Mouse (Mus musculus): ENCODE results near the gene Rexo1. TPM values are rescaled to one million over a fixed set of nuclear protein-coding genes. Genes with fewer than 3 reads are reported as not detected.
A peak's percentile ranks its signal among the peaks of the same experiment; 100 is the strongest.
"Not testable (repeated sequence)": the region's sequence is repeated elsewhere in the genome, so short reads cannot be mapped to it uniquely, and the experiment has no call there.

Rexo1 gene
- 22.3 and 28.8 TPM in 2 replicates for polyA plus RNA-seq (2014; fragmentation: Nextera tagmentation; extraction: Ambion mirVana)

- H3K9ac ChIP-seq (ENCODE audit: low read length): peak within 1 kb of the TSS; percentile 95
- WGBS: under 1% methylated on average over 71 of the region's 72 CpGs
- H3K9me3 ChIP-seq (replicated peaks; ENCODE audit: control insufficient read depth, low read length): no peaks in the 10 kb centered on the region
- H3K36me3 ChIP-seq (ENCODE audit: control insufficient read depth, insufficient read depth, low read length): no peaks in the 10 kb centered on the region; the same call in 1 of the 2 replicates
- no peaks in the 10 kb centered on the region for H3K27me3 ChIP-seq (replicated peaks; ENCODE audit: control insufficient read depth, insufficient read depth, low read length)
- DNase-seq (ENCODE audit: low spot score) (peak; percentile 97), ATAC-seq (peak; percentile 88)
- peak within 1 kb of the TSS; percentile 94 for H3K4me2 ChIP-seq (ENCODE audit: low read length)
- peak within 1 kb of the TSS; percentile 92 for H3K27ac ChIP-seq (ENCODE audit: low read depth, low read length)
- H3K4me1 ChIP-seq (ENCODE audit: control insufficient read depth, insufficient read depth, low read length): peaks cover 14% of the 10 kb centered on the region
- peak within 1 kb of the TSS; percentile 98 for H3K4me3 ChIP-seq (ENCODE audit: low read depth, low read length)
These were observed at the start of gene Rexo1 for GRCm38 (mm10) chr10:80561116-80561944. TSS of gene Rexo1 (minus strand) at chr10:80561560.

- H3K27me3 ChIP-seq (replicated peaks; ENCODE audit: control insufficient read depth, insufficient read depth, low read length): no peaks in the 10 kb centered on the region
- ATAC-seq: peak; percentile 48; the same call in 1 of the 2 replicates
- DNase-seq (ENCODE audit: low spot score): peak; percentile 57
- no peak overlapping the region for H3K4me3 ChIP-seq (ENCODE audit: low read depth, low read length)
- no peak overlapping the region for H3K4me2 ChIP-seq (ENCODE audit: low read length)
- peaks cover 78% of the 10 kb centered on the region for H3K36me3 ChIP-seq (ENCODE audit: control insufficient read depth, insufficient read depth, low read length)
- H3K9ac ChIP-seq (ENCODE audit: low read length): no peak overlapping the region
- H3K27ac ChIP-seq (ENCODE audit: low read depth, low read length): no peak overlapping the region
- 85% methylated on average over 4 of the region's 4 CpGs for WGBS
- no peaks in the 10 kb centered on the region for H3K9me3 ChIP-seq (replicated peaks; ENCODE audit: control insufficient read depth, low read length)
- H3K4me1 ChIP-seq (ENCODE audit: control insufficient read depth, insufficient read depth, low read length): no peaks in the 10 kb centered on the region
These were observed 49.7 kb upstream of the Rexo1 start for GRCm38 (mm10) chr10:80611024-80611423.

GRCm38 (mm10) chr10:80610116-80610785 lies 48.9 kb upstream of the Rexo1 start:
- Histone ChIP-seq H3K9ac (ENCODE audit: low read length) (no peak overlapping the region), H3K36me3 (ENCODE audit: control insufficient read depth, insufficient read depth, low read length) (peaks cover 71% of the 10 kb centered on the region), H3K27ac (ENCODE audit: low read depth, low read length) (no peak overlapping the region), H3K4me1 (ENCODE audit: control insufficient read depth, insufficient read depth, low read length) (no peaks in the 10 kb centered on the region), H3K4me2 (ENCODE audit: low read length) (no peak overlapping the region), H3K27me3 (replicated peaks; ENCODE audit: control insufficient read depth, insufficient read depth, low read length) (no peaks in the 10 kb centered on the region), H3K4me3 (ENCODE audit: low read depth, low read length) (no peak overlapping the region), H3K9me3 (replicated peaks; ENCODE audit: control insufficient read depth, low read length) (no peaks in the 10 kb centered on the region)
- no peak for DNase-seq (ENCODE audit: low spot score)
- no peak for ATAC-seq
- 92% methylated on average over 9 of the region's 9 CpGs for WGBS

- Histone ChIP-seq H3K36me3 (ENCODE audit: control insufficient read depth, insufficient read depth, low read length) (peaks cover 62% of the 10 kb centered on the region), H3K4me2 (ENCODE audit: low read length) (no peak overlapping the region)
- WGBS: 92% methylated on average over 10 of the region's 10 CpGs
These were observed 48.0 kb upstream of the Rexo1 start for GRCm38 (mm10) chr10:80609269-80609924.

GRCm38 (mm10) chr10:80608435-80608834 lies 47.1 kb upstream of the Rexo1 start:
- Histone ChIP-seq H3K9me3 (replicated peaks; ENCODE audit: control insufficient read depth, low read length) (no peaks in the 10 kb centered on the region), H3K27me3 (replicated peaks; ENCODE audit: control insufficient read depth, insufficient read depth, low read length) (no peaks in the 10 kb centered on the region), H3K4me2 (ENCODE audit: low read length) (no peak overlapping the region), H3K4me1 (ENCODE audit: control insufficient read depth, insufficient read depth, low read length) (peaks cover 8% of the 10 kb centered on the region), H3K36me3 (ENCODE audit: control insufficient read depth, insufficient read depth, low read length) (peaks cover 53% of the 10 kb centered on the region), H3K9ac (ENCODE audit: low read length) (no peak overlapping the region), H3K27ac (ENCODE audit: low read depth, low read length) (no peak overlapping the region), H3K4me3 (ENCODE audit: low read depth, low read length) (no peak overlapping the region)
- ATAC-seq (no peak), DNase-seq (ENCODE audit: low spot score) (no peak)
- 78% methylated on average over 3 of the region's 3 CpGs for WGBS

More at GRCm38 (mm10) chr10:80609269-80609924, 48.0 kb upstream of the Rexo1 start:
- Histone ChIP-seq H3K4me1 (ENCODE audit: control insufficient read depth, insufficient read depth, low read length) (no peaks in the 10 kb centered on the region; the same call in 1 of the 2 replicates), H3K27me3 (replicated peaks; ENCODE audit: control insufficient read depth, insufficient read depth, low read length) (no peaks in the 10 kb centered on the region), H3K27ac (ENCODE audit: low read depth, low read length) (no peak overlapping the region), H3K9ac (ENCODE audit: low read length) (no peak overlapping the region), H3K4me3 (ENCODE audit: low read depth, low read length) (no peak overlapping the region), H3K9me3 (replicated peaks; ENCODE audit: control insufficient read depth, low read length) (no peaks in the 10 kb centered on the region)
- DNase-seq (ENCODE audit: low spot score) (no peak), ATAC-seq (no peak)

- Histone ChIP-seq H3K27ac (ENCODE audit: low read depth, low read length) (no peak overlapping the region), H3K4me3 (ENCODE audit: low read depth, low read length) (no peak overlapping the region), H3K4me1 (ENCODE audit: control insufficient read depth, insufficient read depth, low read length) (peaks cover 14% of the 10 kb centered on the region), H3K9me3 (replicated peaks; ENCODE audit: control insufficient read depth, low read length) (no peaks in the 10 kb centered on the region), H3K36me3 (ENCODE audit: control insufficient read depth, insufficient read depth, low read length) (peaks cover 43% of the 10 kb centered on the region), H3K4me2 (ENCODE audit: low read length) (no peak overlapping the region), H3K9ac (ENCODE audit: low read length) (no peak overlapping the region), H3K27me3 (replicated peaks; ENCODE audit: control insufficient read depth, insufficient read depth, low read length) (no peaks in the 10 kb centered on the region)
- DNase-seq (ENCODE audit: low spot score) (no peak), ATAC-seq (no peak)
- 97% methylated on average over 34 of the region's 34 CpGs for WGBS
These were observed 45.5 kb upstream of the Rexo1 start for GRCm38 (mm10) chr10:80606737-80607350.

- no peak overlapping the region for H3K27ac ChIP-seq (ENCODE audit: low read depth, low read length)
- no peak overlapping the region for H3K4me3 ChIP-seq (ENCODE audit: low read depth, low read length)
- peaks cover 43% of the 10 kb centered on the region for H3K36me3 ChIP-seq (ENCODE audit: control insufficient read depth, insufficient read depth, low read length)
- H3K4me1 ChIP-seq (ENCODE audit: control insufficient read depth, insufficient read depth, low read length): peaks cover 14% of the 10 kb centered on the region
- H3K4me2 ChIP-seq (ENCODE audit: low read length): no peak overlapping the region
- H3K27me3 ChIP-seq (replicated peaks; ENCODE audit: control insufficient read depth, insufficient read depth, low read length): no peaks in the 10 kb centered on the region
- no peak for ATAC-seq
- H3K9me3 ChIP-seq (replicated peaks; ENCODE audit: control insufficient read depth, low read length): no peaks in the 10 kb centered on the region
- H3K9ac ChIP-seq (ENCODE audit: low read length): no peak overlapping the region
- no peak for DNase-seq (ENCODE audit: low spot score)
- 91% methylated on average over 23 of the region's 23 CpGs for WGBS
These were observed 44.9 kb upstream of the Rexo1 start for GRCm38 (mm10) chr10:80606306-80606705.

GRCm38 (mm10) chr10:80605721-80606120 lies 44.4 kb upstream of the Rexo1 start, which contains the start of gene Gm49322:
TSS of gene Gm49322 (plus strand) at chr10:80606021.
- not testable (repeated sequence) for H3K9me3 ChIP-seq (replicated peaks; ENCODE audit: control insufficient read depth, low read length); H3K27me3 ChIP-seq (replicated peaks; ENCODE audit: control insufficient read depth, insufficient read depth, low read length); H3K4me3 ChIP-seq (ENCODE audit: low read depth, low read length); ATAC-seq; H3K27ac ChIP-seq (ENCODE audit: low read depth, low read length); H3K4me2 ChIP-seq (ENCODE audit: low read length); DNase-seq (ENCODE audit: low spot score); H3K9ac ChIP-seq (ENCODE audit: low read length)
- Histone ChIP-seq H3K4me1 (ENCODE audit: control insufficient read depth, insufficient read depth, low read length) (peaks cover 14% of the 10 kb centered on the region), H3K36me3 (ENCODE audit: control insufficient read depth, insufficient read depth, low read length) (peaks cover 43% of the 10 kb centered on the region)
- 83% methylated on average over 4 of the region's 4 CpGs for WGBS
